Mouse (Mus musculus) lung, postnatal 0 days (tissue): ENCODE results near the gene Slc35f6.

ENCODE experiments used
- CTCF ChIP-seq: IDR thresholded peaks from 2 replicates; pipeline ENCODE4 v1.5.1; 2016; ENCODE audit warnings: antibody characterized with exemption, mild to moderate bottlenecking
- EP300 ChIP-seq: IDR thresholded peaks from 2 replicates; pipeline ENCODE4 v1.6.1; 2016; ENCODE audit warnings: antibody characterized with exemption, mild to moderate bottlenecking, control low read depth

DNA sequence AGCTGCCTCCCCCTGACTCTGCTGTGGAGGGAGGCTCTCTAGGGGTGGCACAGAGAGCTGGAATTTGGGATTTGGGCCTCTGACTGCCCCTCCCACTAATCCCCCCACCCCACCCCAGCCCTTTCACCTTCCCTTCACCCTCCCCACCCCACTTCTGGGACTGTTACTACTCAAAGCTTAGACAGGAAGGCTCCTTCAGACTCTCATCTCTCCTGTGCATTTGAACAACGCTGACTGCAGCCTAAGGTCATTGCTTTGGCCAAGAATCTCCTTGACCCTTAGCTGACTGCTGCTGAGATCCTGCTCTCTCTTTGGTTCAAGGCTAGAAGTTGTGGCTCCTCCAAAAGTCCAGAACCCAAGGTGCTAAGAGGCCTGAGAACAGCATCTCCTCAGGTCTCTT lies 36.6 kb upstream of the Slc35f6 start:
- TF ChIP-seq CTCF, result no peak
- no peak for TF ChIP-seq EP300
